Mouse (Mus musculus): ENCODE measurements at regions not wholly inside any gene's neighbourhood (a gene's known extent, or its start where the extent isn't known, plus 50 kb on each side); places are given as distances from the start of the nearest gene placed in this dataset.
A peak's percentile ranks its signal among the peaks of the same experiment; 100 is the strongest.

DNA sequence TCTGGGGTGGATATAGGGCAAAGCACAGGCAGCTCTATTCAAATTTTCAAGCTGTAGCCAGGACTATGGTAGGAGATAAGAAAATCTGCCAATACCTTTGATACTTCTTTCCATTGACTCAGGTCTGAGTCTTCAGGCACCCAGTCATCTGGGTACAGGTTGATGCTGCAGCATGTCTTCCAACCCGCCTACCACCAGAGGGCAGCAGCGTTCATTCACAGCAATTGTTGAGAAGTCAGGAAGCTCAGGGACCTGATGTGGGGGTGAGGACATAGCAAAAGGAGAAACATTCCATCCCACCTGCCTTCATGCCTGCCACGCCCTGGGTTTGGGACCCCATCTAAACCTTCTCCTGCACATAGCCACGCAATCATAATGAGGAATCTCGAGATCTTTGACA lies 118.2 kb upstream of the Gm21876 start:
- peak; percentile 2 for DNase-seq (ENCODE audit: low spot score)

DNA sequence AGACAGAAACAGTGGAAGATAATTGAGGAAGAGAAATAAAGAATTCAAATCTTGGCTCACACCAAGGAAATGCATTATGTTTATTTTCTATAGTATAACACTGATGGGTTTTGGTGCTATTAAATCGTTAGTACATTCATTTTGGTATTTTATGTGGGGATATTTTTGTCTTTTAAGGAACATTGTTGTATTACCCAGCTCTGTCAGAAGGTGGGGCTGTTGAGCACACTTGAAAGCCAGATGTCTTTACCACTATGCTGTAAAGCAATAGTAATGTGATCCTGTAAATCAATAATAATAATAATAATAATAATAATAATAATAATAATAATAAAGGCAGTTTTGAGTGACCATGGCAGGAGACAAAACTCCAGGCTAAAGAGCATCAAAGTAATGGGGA lies 120.0 kb upstream of the Gm21876 start:
- DNase-seq (ENCODE audit: low spot score), result no peak

DNA sequence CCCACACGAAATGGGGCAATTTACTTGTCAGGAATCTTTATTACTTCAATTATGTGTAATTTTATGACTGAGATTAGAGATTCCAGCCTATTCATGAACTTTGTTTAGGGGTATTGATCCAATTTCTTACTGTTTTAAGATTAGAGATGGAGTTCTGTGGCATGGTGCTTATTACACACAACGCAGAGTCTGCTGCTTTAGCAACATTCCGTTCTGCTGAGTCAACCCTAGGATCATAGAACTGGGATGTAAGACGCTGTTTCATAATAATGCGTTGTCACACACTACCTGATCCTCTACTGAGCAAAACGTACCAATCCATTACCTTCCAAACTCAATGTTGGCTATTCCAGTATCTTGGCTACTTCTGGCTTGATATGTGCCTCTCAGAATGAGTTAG lies 121.9 kb upstream of the Gm21876 start:
- DNase-seq (ENCODE audit: low spot score), result no peak

DNA sequence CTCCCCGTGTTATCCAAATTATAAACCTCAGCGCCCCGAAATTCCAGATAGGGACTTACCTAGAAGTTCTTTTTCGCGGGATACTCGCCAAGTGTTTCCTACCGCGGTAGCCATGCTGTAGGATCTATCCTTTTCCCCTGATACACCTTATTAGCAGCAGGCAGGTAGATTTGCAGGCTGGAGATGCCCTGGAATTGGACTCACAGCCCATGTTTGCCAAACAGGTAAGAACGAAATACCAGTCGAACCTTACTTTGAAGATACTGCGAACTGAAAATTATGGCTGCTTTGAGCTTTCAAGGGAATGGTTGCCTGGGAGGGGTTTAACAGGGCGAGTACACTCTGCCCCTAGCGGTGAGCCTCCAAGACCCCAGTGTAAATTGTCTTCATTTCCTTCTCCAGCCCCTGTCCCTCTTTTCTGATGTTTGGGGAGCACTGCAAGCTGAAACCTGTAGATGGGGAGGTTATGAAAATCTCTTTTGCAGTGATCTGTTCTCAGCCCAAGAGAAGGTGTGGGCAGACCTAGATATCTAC lies 149.8 kb upstream of the Agtr2 start:
- DNase-seq (ENCODE audit: low spot score), result no peak

DNA sequence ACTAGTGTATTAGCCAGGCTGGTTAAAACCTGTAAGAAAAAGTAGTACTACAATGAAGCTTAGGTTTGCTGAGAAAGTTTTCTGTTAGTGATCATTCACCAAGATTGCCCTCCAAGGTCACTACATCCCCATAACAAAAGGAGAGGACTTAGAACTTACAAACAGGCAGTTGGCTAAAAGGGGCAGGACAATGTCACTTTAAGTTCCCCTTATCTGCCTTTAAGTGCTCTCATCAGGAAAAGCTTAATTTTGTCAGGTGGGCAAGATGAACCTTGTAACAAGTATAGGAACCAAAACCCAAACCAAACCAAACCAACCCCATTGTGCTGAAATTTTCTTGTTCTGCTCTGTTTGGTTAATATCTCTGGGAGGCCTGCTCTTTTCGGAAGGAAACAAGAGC lies 139.9 kb upstream of the Agtr2 start:
- no peak for DNase-seq (ENCODE audit: low spot score)

DNA sequence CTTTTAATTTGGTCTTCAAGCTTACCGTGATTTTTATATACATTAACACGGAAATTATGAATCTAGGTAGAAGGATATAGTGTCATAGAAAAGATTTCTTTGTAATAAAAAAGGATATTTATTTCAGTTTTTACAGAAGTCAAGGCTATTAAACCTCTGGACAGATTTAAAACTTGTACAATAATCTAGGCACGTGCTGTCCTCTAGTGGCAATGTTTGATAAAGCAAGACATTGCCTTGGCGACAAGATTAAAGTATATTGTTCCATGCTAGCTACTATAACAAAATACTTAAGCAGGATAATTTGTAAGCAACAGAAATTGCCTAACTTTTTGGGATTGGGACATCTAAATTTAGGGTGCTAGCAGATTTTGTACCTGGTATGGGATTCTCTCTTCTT lies 133.8 kb upstream of the Agtr2 start:
- no peak for DNase-seq (ENCODE audit: low spot score)

DNA sequence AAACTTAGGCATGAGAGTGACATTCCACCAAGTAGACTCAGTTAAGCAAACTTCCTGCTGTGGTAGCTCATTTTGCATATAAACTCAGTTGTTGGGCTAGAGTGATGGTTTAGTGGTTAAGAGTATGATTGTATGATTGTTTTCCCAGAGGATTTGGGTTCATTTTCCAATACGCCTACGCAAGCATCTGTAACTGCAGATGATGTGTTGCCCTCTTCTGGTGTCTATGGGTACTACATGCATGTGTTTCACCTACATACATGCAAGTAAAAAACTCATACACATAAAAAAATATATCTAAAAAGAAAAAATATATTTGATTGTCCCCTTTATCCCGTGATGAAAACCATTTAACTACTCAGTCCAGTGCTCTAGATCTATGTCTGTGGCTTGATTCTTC lies 132.0 kb upstream of the Agtr2 start:
- no peak for DNase-seq (ENCODE audit: low spot score)

DNA sequence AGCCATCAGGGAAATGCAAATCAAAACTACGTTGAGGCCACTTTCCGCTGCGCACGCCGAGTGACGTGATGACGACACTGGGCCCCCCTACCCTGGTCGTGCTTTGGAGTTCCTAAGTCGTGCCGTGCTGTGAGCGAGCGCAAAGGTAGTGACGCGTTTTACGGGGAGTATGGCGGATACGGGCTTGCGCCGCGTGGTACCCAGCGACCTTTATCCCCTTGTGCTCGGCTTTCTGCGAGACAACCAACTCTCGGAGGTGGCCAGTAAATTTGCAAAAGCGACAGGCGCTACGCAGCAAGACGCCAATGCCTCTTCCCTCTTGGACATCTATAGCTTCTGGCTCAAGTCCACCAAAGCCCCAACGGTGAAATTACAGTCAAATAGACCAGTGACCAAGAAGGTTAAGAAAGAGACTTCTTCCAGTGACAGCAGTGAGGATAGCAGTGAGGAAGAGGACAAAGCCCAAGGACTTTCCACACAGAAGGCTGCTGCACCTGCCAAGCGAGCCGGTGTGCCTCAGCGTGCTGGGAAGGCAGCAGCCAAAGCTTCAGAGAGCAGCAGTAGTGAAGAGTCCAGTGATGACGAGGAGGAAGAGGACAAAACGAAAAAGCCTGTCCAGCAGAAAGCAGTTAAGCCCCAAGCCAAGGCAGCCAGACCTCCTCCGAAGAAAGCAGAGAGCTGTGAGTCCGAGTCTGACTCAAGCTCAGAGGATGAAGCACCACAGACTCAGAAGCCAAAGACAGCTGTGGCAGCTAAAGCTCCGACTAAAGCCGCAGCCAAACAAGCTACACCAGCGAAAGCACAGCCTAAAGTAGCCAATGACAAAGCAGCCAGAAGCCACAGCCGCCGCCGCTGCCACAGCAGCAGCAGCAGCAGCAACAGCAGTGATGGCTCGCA lies 123.3 kb upstream of the Agtr2 start:
- peak; percentile 45 for DNase-seq (ENCODE audit: low spot score)

DNA sequence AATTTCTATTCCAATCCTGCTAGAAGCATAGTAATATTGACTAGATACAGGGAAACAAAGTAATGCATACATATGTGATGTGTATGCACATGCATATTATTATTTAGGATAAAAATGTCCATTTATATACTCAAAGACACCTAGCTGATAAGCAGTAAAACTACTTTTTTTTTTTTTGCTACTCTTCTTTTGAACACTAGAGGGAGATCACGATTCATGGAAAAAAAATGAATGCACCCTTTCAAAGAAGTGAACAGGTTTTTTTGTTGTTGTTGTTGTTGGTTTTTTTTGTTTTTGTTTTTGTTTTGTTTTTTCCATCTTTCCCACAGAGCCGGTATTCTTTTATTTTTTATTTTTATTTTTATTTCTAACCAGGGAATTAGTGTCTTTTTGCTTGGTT lies 99.1 kb upstream of the Agtr2 start:
- DNase-seq (ENCODE audit: low spot score), result no peak

DNA sequence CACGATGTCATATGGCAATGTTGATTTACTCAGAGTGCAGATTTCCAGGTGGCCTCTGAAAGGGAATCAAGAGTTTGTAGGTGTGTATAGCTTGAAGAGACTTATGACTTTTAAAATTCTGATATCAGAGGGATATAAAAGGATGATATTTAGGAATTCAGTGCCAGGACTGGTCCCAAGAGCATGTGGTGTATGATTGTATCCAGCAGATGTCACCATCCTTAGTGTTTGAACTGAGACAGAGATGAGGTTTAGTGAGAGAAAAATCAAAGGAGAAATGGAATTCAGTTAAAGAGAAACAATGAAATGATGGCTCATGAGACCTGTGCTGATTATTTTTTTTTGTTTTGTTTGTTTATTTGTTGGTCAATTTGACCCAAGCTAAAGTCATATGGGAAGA lies 94.4 kb upstream of the Agtr2 start:
- DNase-seq (ENCODE audit: low spot score), result no peak

DNA sequence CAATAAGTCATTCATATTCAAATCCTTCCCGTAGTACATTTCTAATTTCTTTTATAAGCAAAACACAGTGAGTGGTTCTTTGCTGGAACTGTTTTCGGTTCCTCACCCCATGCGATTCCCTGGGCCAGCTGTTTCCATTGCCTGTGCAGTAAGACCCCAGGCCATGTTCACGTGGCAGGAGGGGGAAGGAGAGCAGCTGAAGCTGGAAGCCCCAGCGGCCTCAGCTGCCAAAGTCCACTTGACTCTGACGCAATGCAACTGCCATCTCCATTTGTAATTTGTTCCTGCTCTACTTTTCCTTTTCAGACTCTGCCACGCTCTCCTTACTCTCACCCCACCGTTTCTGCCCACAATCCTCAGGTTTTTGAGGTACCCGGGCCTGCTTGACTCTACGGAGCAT lies 91.1 kb upstream of the Agtr2 start:
- no peak for DNase-seq (ENCODE audit: low spot score)

DNA sequence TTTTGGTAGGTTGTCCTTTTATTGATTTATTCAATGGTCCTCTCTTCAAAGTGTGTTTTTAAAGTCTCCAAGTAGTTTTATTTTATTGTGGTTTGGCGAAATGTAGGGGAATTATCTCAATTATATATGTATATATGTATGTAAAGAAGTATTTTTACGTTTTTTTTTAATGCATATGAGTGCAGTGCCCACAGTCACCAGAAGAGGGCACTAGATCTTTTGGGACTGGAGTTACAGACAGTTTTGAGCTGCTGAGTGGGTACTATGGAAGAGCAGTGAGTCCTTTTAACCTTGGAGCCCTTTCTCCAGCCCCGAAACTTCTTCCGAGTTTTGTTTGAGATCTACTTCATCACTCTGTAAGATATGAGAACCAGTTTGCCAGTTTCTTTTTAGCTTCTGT lies 59.5 kb upstream of the Agtr2 start:
- DNase-seq (ENCODE audit: low spot score), result no peak

DNA sequence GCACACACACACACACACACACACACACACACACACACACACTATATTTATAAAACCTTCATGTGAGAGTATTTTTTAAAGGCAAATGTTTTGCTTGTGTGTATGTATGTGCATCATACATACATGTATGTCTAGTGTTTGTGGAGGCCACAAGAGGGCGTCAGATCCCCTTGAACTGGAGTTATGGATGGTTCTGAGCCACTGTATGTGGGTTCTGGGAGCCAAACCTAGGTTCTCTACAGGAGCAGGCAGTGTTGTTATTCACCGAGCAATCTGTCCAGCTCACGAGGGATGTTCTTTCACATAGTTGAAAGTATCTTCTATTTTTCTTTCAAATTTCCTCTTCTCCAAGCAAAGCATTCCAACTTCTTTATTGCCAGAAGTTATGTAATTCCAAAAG lies 56.3 kb upstream of the Agtr2 start:
- DNase-seq (ENCODE audit: low spot score), result no peak

DNA sequence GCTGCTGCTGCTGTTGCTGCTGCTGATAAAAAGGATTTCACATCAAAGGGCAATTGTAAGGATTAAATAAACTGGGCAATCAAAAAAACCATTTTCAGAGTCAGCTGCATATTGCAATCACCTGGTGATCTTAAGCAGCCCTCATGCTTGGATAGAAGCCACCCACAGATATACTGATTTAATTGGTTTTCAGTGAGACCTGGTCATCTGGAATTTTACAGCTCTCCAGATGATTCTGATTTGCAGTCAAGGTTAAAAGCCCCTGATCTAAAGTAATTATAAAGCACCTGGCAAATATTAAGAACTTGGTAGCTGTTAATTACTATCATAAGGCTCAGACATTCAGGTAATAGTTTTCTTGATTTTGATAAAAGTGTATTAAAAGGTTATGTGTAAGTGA lies 50.8 kb upstream of the Agtr2 start:
- no peak for DNase-seq (ENCODE audit: low spot score)

Data from T-cell, adult 2 months (primary cell).